Mouse (Mus musculus) hindbrain, embryonic 12.5 days (tissue): ENCODE results near the gene Gucy2e. TPM values are rescaled to one million over a fixed set of nuclear protein-coding genes. Genes with fewer than 3 reads are reported as not detected.

Experiments used
- ATAC-seq: fragments of 200-750 bp; cut with Nextera tagmentation; 2 replicates; pipeline ENCODE4 v1.8.0; 2017; ENCODE audit warnings: moderate TSS enrichment; ENCODE audit not compliant: low FRiP score
- H3K27ac ChIP-seq: fragments of 300-500 bp; sonication (generic); 2 replicates; pipeline ENCODE4 v1.5.1; 2016; ENCODE audit warnings: mild to moderate bottlenecking
- H3K27me3 ChIP-seq: fragments of 300-500 bp; sonication (generic); 2 replicates; pipeline ENCODE4 v1.6.1; 2016; ENCODE audit warnings: mild to moderate bottlenecking
- H3K36me3 ChIP-seq: fragments of 300-500 bp; sonication (generic); 2 replicates; pipeline ENCODE4 v1.6.1; 2016; ENCODE audit warnings: mild to moderate bottlenecking
- H3K4me1 ChIP-seq: fragments of 300-500 bp; sonication (generic); 2 replicates; pipeline ENCODE4 v1.6.1; 2016
- H3K4me2 ChIP-seq: fragments of 300-500 bp; sonication (generic); replicated peaks from 2 replicates; pipeline ENCODE4 v1.6.1; 2016; ENCODE audit warnings: mild to moderate bottlenecking
- H3K4me3 ChIP-seq: fragments of 300-500 bp; sonication (generic); 2 replicates; pipeline ENCODE4 v1.5.1; 2016; ENCODE audit warnings: mild to moderate bottlenecking
- H3K9ac ChIP-seq: fragments of 300-500 bp; sonication (generic); 2 replicates; pipeline ENCODE4 v1.6.1; 2016; ENCODE audit warnings: mild to moderate bottlenecking, moderate library complexity
- H3K9me3 ChIP-seq: fragments of 300-500 bp; sonication (generic); replicated peaks from 2 replicates; pipeline ENCODE4 v1.6.1; 2016; ENCODE audit warnings: mild to moderate bottlenecking
- WGBS: fragments of 180-500 bp; shearing (Covaris S2); methylation state at CpG from one replicate; pipeline ENCODE4 v1.1.7; 2016; 5-methylcytosine and 5-hydroxymethylcytosine counted together
- polyA plus RNA-seq: library from polyadenylated mRNA; unstranded; fragments of >200 nt; fragmentation: Nextera tagmentation; extraction: Ambion mirVana; gene quantifications from 2 replicates; pipeline ENCODE4 v1.2.1, GENCODE M21; 2016

The Gucy2e gene
- polyA plus RNA-seq, 1 experiment from 2014 or later: 0.04 TPM

- peak within 1 kb of the TSS; percentile 15 for H3K4me3 ChIP-seq
Measured at GRCm38 (mm10) chr11:69197743-69198142, 39.1 kb downstream of the Gucy2e start, which contains the start of gene Alox8. Gene Alox8, minus strand, starts transcription at chr11:69197843.

DNA sequence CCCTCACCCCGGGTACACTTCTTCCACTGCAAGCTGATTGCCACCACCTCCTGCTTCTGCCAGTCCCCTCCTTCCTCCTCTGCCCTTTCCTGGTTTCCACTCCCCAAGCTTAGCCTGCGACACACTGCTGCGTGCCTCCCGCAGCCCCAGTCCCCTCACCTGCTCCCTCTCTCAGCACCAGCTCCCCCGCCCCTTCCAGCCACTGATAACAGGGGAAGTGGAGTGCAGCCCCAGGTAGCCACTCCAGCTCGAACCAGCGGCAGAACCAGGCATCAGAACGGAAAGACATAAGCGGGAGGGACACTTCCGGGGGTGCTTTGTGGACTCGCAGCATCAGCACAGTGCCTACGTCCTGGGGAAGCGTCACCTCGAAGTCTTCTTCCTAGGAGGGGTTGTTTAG is 39.6 kb downstream of the Gucy2e start:
- Histone ChIP-seq H3K27me3 (peaks cover 32% of the 10 kb centered on the region), H3K4me2 (peak overlapping the region; percentile 42), H3K27ac (no peak overlapping the region), H3K9ac (peak overlapping the region; percentile 32; the same call in 1 of the 2 replicates), H3K4me1 (0 out of 2 replicates have a peak, but pooled peaks cover 6% of the 10 kb centered on the region), H3K36me3 (no peaks in the 10 kb centered on the region), H3K9me3 (no peaks in the 10 kb centered on the region), H3K4me3 (peak overlapping the region; percentile 15)
- no peak for ATAC-seq
- WGBS: 3% methylated on average over 14 of the region's 14 CpGs

More at GRCm38 (mm10) chr11:69197743-69198142, 39.1 kb downstream of the Gucy2e start, which contains the start of gene Alox8:
- H3K4me1 ChIP-seq: 0 out of 2 replicates have a peak, but pooled peaks cover 6% of the 10 kb centered on the region
- H3K9ac ChIP-seq: peak within 1 kb of the TSS; percentile 32; the same call in 1 of the 2 replicates
- peaks cover 32% of the 10 kb centered on the region for H3K27me3 ChIP-seq
- ATAC-seq: no peak
- H3K27ac ChIP-seq: no peak within 1 kb of the TSS
- WGBS: 30% methylated on average over 6 of the region's 6 CpGs
- peak within 1 kb of the TSS; percentile 42 for H3K4me2 ChIP-seq
- no peaks in the 10 kb centered on the region for H3K36me3 ChIP-seq
- no peaks in the 10 kb centered on the region for H3K9me3 ChIP-seq

DNA sequence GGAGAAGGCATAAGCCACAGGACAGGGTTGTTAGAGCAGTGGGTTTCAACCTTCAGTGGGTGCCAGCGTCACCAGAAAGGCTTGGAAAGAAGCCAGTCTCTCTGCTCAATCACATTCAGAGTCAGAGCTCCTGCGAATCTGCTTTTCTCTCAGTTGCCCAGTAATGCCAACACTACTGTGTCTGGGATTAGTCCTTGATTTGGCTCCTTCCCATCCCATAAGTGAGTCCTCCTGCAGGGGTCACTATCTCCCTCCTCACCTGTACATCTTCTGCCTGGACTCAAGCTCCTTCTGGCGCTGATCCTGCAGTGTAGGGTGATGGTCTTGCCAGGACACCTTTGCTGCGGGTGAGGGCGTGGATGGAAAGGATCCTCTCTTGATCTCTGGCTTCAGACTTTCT is 40.1 kb downstream of the Gucy2e start:
- Histone ChIP-seq H3K4me3 (peak overlapping the region; percentile 15; the same call in 1 of the 2 replicates), H3K4me2 (peak overlapping the region; percentile 42), H3K4me1 (0 out of 2 replicates have a peak, but pooled peaks cover 6% of the 10 kb centered on the region), H3K9me3 (no peaks in the 10 kb centered on the region), H3K36me3 (no peaks in the 10 kb centered on the region), H3K9ac (no peak overlapping the region; the same call in 1 of the 2 replicates), H3K27me3 (peaks cover 32% of the 10 kb centered on the region), H3K27ac (no peak overlapping the region)
- ATAC-seq: no peak
- 10% methylated on average over 5 of the region's 5 CpGs for WGBS

- Histone ChIP-seq H3K4me2 (no peak overlapping the region), H3K9me3 (no peaks in the 10 kb centered on the region), H3K4me3 (no peak overlapping the region), H3K36me3 (no peaks in the 10 kb centered on the region), H3K4me1 (0 out of 2 replicates have a peak, but pooled peaks cover 6% of the 10 kb centered on the region), H3K27me3 (peaks cover 18% of the 10 kb centered on the region), H3K27ac (no peak overlapping the region), H3K9ac (no peak overlapping the region)
- no peak for ATAC-seq
- WGBS: 5% methylated on average over 1 of the region's 1 CpGs
Measured at GRCm38 (mm10) chr11:69192840-69193239, 44.0 kb downstream of the Gucy2e start.

GRCm38 (mm10) chr11:69185936-69186335 is 50.9 kb downstream of the Gucy2e start:
- Histone ChIP-seq H3K36me3 (no peaks in the 10 kb centered on the region), H3K9me3 (no peaks in the 10 kb centered on the region), H3K4me2 (no peak overlapping the region), H3K4me3 (no peak overlapping the region), H3K4me1 (no peaks in the 10 kb centered on the region), H3K9ac (no peak overlapping the region), H3K27ac (no peak overlapping the region), H3K27me3 (no peaks in the 10 kb centered on the region)
- 87% methylated on average over 6 of the region's 6 CpGs for WGBS
- ATAC-seq: no peak

- Histone ChIP-seq H3K27me3 (no peaks in the 10 kb centered on the region), H3K4me2 (no peak overlapping the region), H3K4me3 (no peak overlapping the region), H3K27ac (no peak overlapping the region), H3K9me3 (no peaks in the 10 kb centered on the region), H3K36me3 (no peaks in the 10 kb centered on the region), H3K9ac (no peak overlapping the region), H3K4me1 (no peaks in the 10 kb centered on the region)
- ATAC-seq: no peak
- WGBS: 85% methylated on average over 5 of the region's 5 CpGs
Measured at GRCm38 (mm10) chr11:69185031-69185430, 51.8 kb downstream of the Gucy2e start.

GRCm38 (mm10) chr11:69180120-69180519 is 56.7 kb downstream of the Gucy2e start:
- 80% methylated on average over 4 of the region's 4 CpGs for WGBS
- Histone ChIP-seq H3K27me3 (no peaks in the 10 kb centered on the region), H3K9ac (no peak overlapping the region), H3K36me3 (no peaks in the 10 kb centered on the region), H3K4me3 (no peak overlapping the region), H3K9me3 (no peaks in the 10 kb centered on the region), H3K27ac (no peak overlapping the region), H3K4me1 (no peaks in the 10 kb centered on the region), H3K4me2 (no peak overlapping the region)
- ATAC-seq: no peak

DNA sequence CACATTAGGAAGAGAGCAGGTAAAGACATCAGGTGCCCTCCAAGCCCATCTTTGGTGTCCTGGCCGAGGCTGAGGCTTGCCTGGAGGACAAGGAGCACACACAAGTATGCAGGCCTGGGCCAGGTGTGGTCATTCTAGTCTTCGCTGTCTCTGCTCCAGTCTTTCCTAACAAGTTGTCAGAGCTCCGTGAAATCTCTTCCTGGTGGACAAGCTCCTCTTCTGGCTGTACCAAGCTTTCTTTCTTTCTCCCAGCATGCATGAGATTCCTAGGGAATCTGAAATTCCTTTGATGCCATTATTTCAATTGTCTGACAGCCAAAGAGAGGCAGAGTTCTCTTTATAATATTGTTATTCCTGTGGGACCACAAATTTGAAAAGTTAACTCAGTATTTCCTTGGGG is 57.3 kb downstream of the Gucy2e start:
- no peak overlapping the region for H3K4me2 ChIP-seq
- no peak overlapping the region for H3K9ac ChIP-seq
- ATAC-seq: no peak
- H3K9me3 ChIP-seq: no peaks in the 10 kb centered on the region
- no peaks in the 10 kb centered on the region for H3K27me3 ChIP-seq
- H3K36me3 ChIP-seq: no peaks in the 10 kb centered on the region
- no peaks in the 10 kb centered on the region for H3K4me1 ChIP-seq
- WGBS: 57% methylated on average over 3 of the region's 3 CpGs
- no peak overlapping the region for H3K27ac ChIP-seq
- no peak overlapping the region for H3K4me3 ChIP-seq

- ATAC-seq: no peak
- WGBS: 80% methylated on average over 3 of the region's 3 CpGs
- Histone ChIP-seq H3K36me3 (no peaks in the 10 kb centered on the region), H3K4me3 (no peak overlapping the region), H3K4me1 (no peaks in the 10 kb centered on the region), H3K9ac (no peak overlapping the region), H3K27ac (no peak overlapping the region), H3K27me3 (no peaks in the 10 kb centered on the region), H3K9me3 (no peaks in the 10 kb centered on the region), H3K4me2 (no peak overlapping the region)
Measured at GRCm38 (mm10) chr11:69178525-69178924, 58.3 kb downstream of the Gucy2e start.

DNA sequence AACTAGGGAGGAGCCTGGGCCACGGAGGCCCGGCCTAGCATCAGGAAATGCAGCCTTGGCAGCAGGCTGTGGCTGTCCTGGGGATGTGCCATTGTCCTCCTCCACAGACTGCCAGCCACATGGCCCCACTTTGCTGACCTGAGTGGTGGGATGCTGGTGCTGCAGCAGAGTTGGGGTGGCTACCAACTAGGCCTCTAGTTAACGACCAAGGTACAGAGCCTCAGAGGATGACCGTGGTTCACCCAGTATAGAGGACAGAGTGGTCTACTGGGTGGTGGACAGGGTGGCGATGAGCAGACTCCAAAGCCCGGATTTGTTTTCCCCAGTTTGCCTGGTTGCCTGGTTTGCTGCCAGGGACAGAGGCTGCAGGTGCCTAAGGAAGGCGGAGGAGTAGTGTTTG is 62.1 kb downstream of the Gucy2e start:
- H3K36me3 ChIP-seq: no peaks in the 10 kb centered on the region
- H3K9me3 ChIP-seq: no peaks in the 10 kb centered on the region
- no peak overlapping the region for H3K9ac ChIP-seq
- no peak overlapping the region for H3K27ac ChIP-seq
- 85% methylated on average over 7 of the region's 7 CpGs for WGBS
- no peak overlapping the region for H3K4me2 ChIP-seq
- no peaks in the 10 kb centered on the region for H3K27me3 ChIP-seq
- ATAC-seq: no peak
- no peaks in the 10 kb centered on the region for H3K4me1 ChIP-seq
- no peak overlapping the region for H3K4me3 ChIP-seq

- H3K9ac ChIP-seq: no peak overlapping the region
- no peak overlapping the region for H3K27ac ChIP-seq
- no peaks in the 10 kb centered on the region for H3K36me3 ChIP-seq
- no peak overlapping the region for H3K4me3 ChIP-seq
- no peaks in the 10 kb centered on the region for H3K4me1 ChIP-seq
- no peak for ATAC-seq
- H3K4me2 ChIP-seq: no peak overlapping the region
- 88% methylated on average over 2 of the region's 2 CpGs for WGBS
- no peaks in the 10 kb centered on the region for H3K27me3 ChIP-seq
- H3K9me3 ChIP-seq: no peaks in the 10 kb centered on the region
Measured at GRCm38 (mm10) chr11:69172606-69173005, 64.2 kb downstream of the Gucy2e start.

DNA sequence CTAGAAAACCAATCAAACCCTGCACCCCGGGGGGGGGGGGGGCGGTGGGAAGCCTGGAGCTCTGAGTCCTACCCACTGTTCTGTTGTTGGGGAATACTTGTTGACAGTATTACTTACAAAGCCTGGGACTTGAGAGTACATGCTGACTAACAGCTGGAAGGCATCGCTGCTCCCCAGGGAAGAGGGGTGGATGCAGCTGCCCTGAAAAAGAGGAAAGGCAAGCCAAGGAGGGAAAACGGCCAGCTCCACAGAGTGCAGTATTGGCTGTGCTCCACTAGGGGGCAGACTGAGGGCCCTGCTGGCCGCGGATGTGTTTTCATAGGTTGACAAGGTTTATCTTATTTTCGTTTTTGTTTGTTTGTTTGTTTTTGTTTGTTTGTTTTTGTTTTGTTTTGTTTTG is 65.2 kb downstream of the Gucy2e start:
- 33% methylated on average over 7 of the region's 7 CpGs for WGBS
- no peak for ATAC-seq
- Histone ChIP-seq H3K36me3 (no peaks in the 10 kb centered on the region), H3K9me3 (no peaks in the 10 kb centered on the region), H3K4me2 (no peak overlapping the region), H3K4me1 (no peaks in the 10 kb centered on the region), H3K27me3 (no peaks in the 10 kb centered on the region), H3K9ac (no peak overlapping the region), H3K4me3 (no peak overlapping the region), H3K27ac (no peak overlapping the region)

DNA sequence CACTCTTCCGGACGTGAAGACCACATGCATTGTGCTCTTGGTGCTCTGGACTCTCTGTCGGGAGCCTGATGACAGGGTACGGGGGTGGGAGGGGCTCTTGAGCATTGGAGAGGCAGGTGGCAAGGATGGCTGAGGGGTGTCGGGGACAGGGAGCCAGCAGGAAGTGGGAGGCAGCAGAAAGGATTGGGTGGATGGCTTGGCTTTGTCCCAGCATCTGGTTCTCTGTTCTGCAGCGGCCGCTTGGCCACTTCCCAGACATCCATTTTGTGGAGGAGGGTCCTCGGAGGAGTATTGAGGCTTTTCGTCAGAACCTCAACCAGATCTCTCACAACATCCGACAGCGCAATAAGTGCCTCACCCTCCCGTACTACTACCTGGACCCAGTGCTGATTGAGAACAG is 67.5 kb downstream of the Gucy2e start:
- peaks cover 5% of the 10 kb centered on the region; the same call in 1 of the 2 replicates for H3K27me3 ChIP-seq
- no peaks in the 10 kb centered on the region for H3K9me3 ChIP-seq
- no peak overlapping the region for H3K27ac ChIP-seq
- WGBS: 90% methylated on average over 12 of the region's 12 CpGs
- H3K36me3 ChIP-seq: no peaks in the 10 kb centered on the region
- no peak overlapping the region for H3K4me2 ChIP-seq
- H3K4me3 ChIP-seq: no peak overlapping the region
- no peak overlapping the region for H3K9ac ChIP-seq
- no peak for ATAC-seq
- no peaks in the 10 kb centered on the region for H3K4me1 ChIP-seq
